Mouse (Mus musculus) kidney, postnatal 0 days (tissue): ENCODE measurements around the gene Casp9. TPM values are rescaled to one million over a fixed set of nuclear protein-coding genes. Genes with fewer than 3 reads are reported as not detected.

Source experiments
- ATAC-seq: fragments of 200-750 bp; cut with Nextera tagmentation; replicated peaks from 2 replicates; pipeline ENCODE4 v1.8.0; 2017; ENCODE audit warnings: low read depth, moderate number of reproducible peaks, moderate TSS enrichment, moderate library complexity; ENCODE audit not compliant: low FRiP score
- DNase-seq: peaks from one replicate; pipeline ENCODE4 v3.0.0-alpha.2; 2016; ENCODE audit warnings: low spot score
- H3K27ac ChIP-seq: fragments of 300-500 bp; sonication (generic); 2 replicates; pipeline ENCODE4 v1.5.1; 2014; ENCODE audit warnings: mild to moderate bottlenecking
- H3K27me3 ChIP-seq: fragments of 300-500 bp; sonication (generic); 2 replicates; pipeline ENCODE4 v1.6.1; 2014; ENCODE audit warnings: low read length, mixed read lengths; ENCODE audit not compliant: insufficient read depth
- H3K36me3 ChIP-seq: fragments of 300-500 bp; sonication (generic); 2 replicates; pipeline ENCODE4 v1.6.1; 2014; ENCODE audit warnings: low read length, mixed read lengths; ENCODE audit not compliant: insufficient read depth
- H3K4me1 ChIP-seq: fragments of 300-500 bp; sonication (generic); replicated peaks from 2 replicates; pipeline ENCODE4 v1.6.1; 2014; ENCODE audit warnings: antibody characterized with exemption, low read length, mixed read lengths; ENCODE audit not compliant: insufficient read depth
- H3K4me2 ChIP-seq: fragments of 300-500 bp; sonication (generic); 2 replicates; pipeline ENCODE4 v1.6.1; 2014; ENCODE audit warnings: mild to moderate bottlenecking, low read length, moderate library complexity, mixed read lengths
- H3K4me3 ChIP-seq: fragments of 300-500 bp; sonication (generic); replicated peaks from 2 replicates; pipeline ENCODE4 v1.5.1; 2014; ENCODE audit warnings: low read depth, low read length
- H3K9ac ChIP-seq: fragments of 300-500 bp; sonication (generic); 2 replicates; pipeline ENCODE4 v1.6.1; 2014; ENCODE audit warnings: low read depth, low read length
- H3K9me3 ChIP-seq: fragments of 300-500 bp; sonication (generic); replicated peaks from 2 replicates; pipeline ENCODE4 v1.6.1; 2016; ENCODE audit warnings: low read length, inconsistent platforms, mixed read lengths
- CTCF ChIP-seq: IDR thresholded peaks from 2 replicates; pipeline ENCODE4 v1.5.1; 2016; ENCODE audit warnings: antibody characterized with exemption, low read depth, mild to moderate bottlenecking, moderate library complexity
- WGBS: fragments of 180-500 bp; shearing (Covaris S2); extraction: QIAGEN DNeasy Blood & Tissue Kit; methylation state at CpG from one replicate; pipeline ENCODE4 v1.1.7; 2014; 5-methylcytosine and 5-hydroxymethylcytosine counted together
- polyA plus RNA-seq: library from polyadenylated mRNA; unstranded; fragments of >200 nt; fragmentation: Nextera tagmentation; extraction: Ambion mirVana; gene quantifications from 2 replicates; pipeline ENCODE4 v1.2.1, GENCODE M21; 2015

Casp9 gene
- polyA plus RNA-seq, 1 experiment from 2014 or later: 20.0 TPM

DNA sequence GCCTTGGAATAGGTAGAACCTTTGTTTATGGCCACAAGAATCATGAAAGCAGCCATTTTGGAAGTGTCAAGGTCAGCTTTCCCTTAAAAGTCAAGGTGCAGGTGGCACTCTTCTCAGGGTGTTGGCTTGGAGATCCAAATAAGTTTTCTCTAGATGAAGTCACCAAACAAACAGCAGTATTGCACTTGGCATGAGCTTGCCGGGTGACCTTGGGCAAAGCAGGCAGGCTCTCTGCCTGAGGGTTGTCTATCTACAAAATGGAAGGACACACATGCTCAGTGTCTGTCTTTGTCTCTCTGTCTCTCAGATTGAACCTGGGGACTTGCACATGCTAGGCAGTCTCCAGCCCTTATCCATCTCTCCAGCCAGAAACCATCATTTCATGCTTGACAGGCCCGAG, 34.0 kb downstream of the Casp9 start:
- no peak for ATAC-seq
- no peak for TF ChIP-seq CTCF
- 83% methylated on average over 2 of the region's 2 CpGs for WGBS
- DNase-seq: no peak
- Histone ChIP-seq H3K4me1 (no peaks in the 10 kb centered on the region), H3K9ac (no peak overlapping the region), H3K27ac (no peak overlapping the region), H3K9me3 (no peaks in the 10 kb centered on the region), H3K4me2 (no peak overlapping the region), H3K36me3 (no peaks in the 10 kb centered on the region), H3K27me3 (no peaks in the 10 kb centered on the region), H3K4me3 (no peak overlapping the region)

DNA sequence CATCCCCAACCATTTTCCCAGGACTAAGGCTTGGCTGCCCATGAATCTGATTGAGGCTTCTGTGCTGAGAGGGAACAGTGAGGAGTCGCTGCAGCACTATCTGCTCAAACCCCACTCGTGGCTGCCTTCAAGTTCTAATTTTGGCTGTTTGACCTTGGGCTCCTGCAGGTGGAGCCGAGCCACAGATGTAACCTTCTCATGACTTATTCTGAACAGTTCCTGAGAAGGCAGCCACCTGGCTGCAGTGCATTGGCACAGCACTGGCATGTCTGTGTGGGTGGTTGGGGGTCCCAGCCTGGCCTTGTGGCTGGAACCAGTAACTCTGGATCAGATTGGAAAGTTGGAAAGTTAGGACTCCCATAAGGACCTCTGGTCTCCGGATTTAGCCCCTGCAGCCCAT, 34.8 kb downstream of the Casp9 start:
- Histone ChIP-seq H3K27me3 (no peaks in the 10 kb centered on the region), H3K4me2 (no peak overlapping the region), H3K4me1 (no peaks in the 10 kb centered on the region), H3K9me3 (no peaks in the 10 kb centered on the region), H3K9ac (no peak overlapping the region), H3K4me3 (no peak overlapping the region), H3K27ac (no peak overlapping the region), H3K36me3 (no peaks in the 10 kb centered on the region)
- DNase-seq: no peak
- WGBS: 63% methylated on average over 4 of the region's 4 CpGs
- no peak for TF ChIP-seq CTCF
- no peak for ATAC-seq

- WGBS: 60% methylated on average over 11 of the region's 11 CpGs
- TF ChIP-seq CTCF: no peak
- Histone ChIP-seq H3K27ac (no peak overlapping the region), H3K9ac (no peak overlapping the region), H3K4me2 (no peak overlapping the region), H3K27me3 (no peaks in the 10 kb centered on the region), H3K36me3 (no peaks in the 10 kb centered on the region), H3K9me3 (no peaks in the 10 kb centered on the region), H3K4me3 (no peak overlapping the region), H3K4me1 (no peaks in the 10 kb centered on the region)
- ATAC-seq (no peak), DNase-seq (no peak)
These were observed 37.0 kb downstream of the Casp9 start for GRCm38 (mm10) chr4:141830381-141830780.

DNA sequence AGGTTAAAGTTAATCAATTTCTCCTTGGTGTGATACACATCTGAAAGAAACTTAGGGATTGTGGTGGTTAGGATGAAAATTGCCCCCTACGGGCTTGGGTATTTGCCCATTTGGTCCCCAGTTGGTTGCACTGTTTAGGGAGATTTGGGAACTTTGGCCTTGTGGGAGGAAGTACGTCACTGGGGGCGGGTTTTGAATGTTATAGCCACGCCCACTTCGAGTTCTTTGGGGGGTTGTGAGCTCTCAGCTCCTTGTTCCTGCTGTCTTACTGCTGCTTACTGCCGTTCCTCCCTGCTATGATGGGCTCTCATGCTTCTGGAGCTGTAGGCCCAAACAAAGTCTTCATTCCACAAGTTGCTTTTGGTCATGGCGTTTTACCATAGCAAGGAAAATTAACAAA, 37.9 kb downstream of the Casp9 start:
- TF ChIP-seq CTCF: no peak
- Histone ChIP-seq H3K9me3 (no peaks in the 10 kb centered on the region), H3K4me3 (no peak overlapping the region), H3K27me3 (no peaks in the 10 kb centered on the region), H3K27ac (no peak overlapping the region), H3K9ac (no peak overlapping the region), H3K4me1 (no peaks in the 10 kb centered on the region), H3K4me2 (no peak overlapping the region), H3K36me3 (no peaks in the 10 kb centered on the region)
- WGBS: 73% methylated on average over 7 of the region's 7 CpGs
- DNase-seq (no peak), ATAC-seq (no peak)

GRCm38 (mm10) chr4:141833911-141834310, 40.5 kb downstream of the Casp9 start:
- Histone ChIP-seq H3K4me2 (no peak overlapping the region), H3K4me3 (no peak overlapping the region), H3K4me1 (no peaks in the 10 kb centered on the region), H3K36me3 (no peaks in the 10 kb centered on the region), H3K27ac (no peak overlapping the region), H3K9me3 (no peaks in the 10 kb centered on the region), H3K9ac (no peak overlapping the region), H3K27me3 (no peaks in the 10 kb centered on the region)
- no peak for DNase-seq
- ATAC-seq: no peak
- TF ChIP-seq CTCF: no peak
- WGBS: 43% methylated on average over 1 of the region's 1 CpGs

GRCm38 (mm10) chr4:141834536-141835095, 41.2 kb downstream of the Casp9 start:
- Histone ChIP-seq H3K4me3 (no peak overlapping the region), H3K4me1 (no peaks in the 10 kb centered on the region), H3K27me3 (no peaks in the 10 kb centered on the region), H3K9ac (no peak overlapping the region), H3K9me3 (no peaks in the 10 kb centered on the region), H3K4me2 (no peak overlapping the region), H3K27ac (no peak overlapping the region), H3K36me3 (no peaks in the 10 kb centered on the region)
- WGBS: 66% methylated on average over 5 of the region's 5 CpGs
- DNase-seq (no peak), ATAC-seq (no peak)
- no peak for TF ChIP-seq CTCF

- WGBS: 84% methylated on average over 6 of the region's 6 CpGs
- TF ChIP-seq CTCF: no peak
- ATAC-seq: no peak
- H3K9ac ChIP-seq: no peak within 1 kb of the TSS
- no peak within 1 kb of the TSS for H3K4me2 ChIP-seq
- no peaks in the 10 kb centered on the region for H3K9me3 ChIP-seq
- no peak for DNase-seq
- no peaks in the 10 kb centered on the region for H3K27me3 ChIP-seq
- no peak within 1 kb of the TSS for H3K27ac ChIP-seq
- no peak within 1 kb of the TSS for H3K4me3 ChIP-seq
- no peaks in the 10 kb centered on the region for H3K4me1 ChIP-seq
- H3K36me3 ChIP-seq: no peaks in the 10 kb centered on the region
These were observed 52.6 kb downstream of the Casp9 start, which contains the start of gene Ctrc for GRCm38 (mm10) chr4:141845999-141846398. Gene Ctrc (minus strand): TSS chr4:141846359.
